Mouse (Mus musculus) lung, postnatal 0 days (tissue): ENCODE data around the gene Zfp593.

ENCODE experiments used
- CTCF ChIP-seq: IDR thresholded peaks from 2 replicates; pipeline ENCODE4 v1.5.1; 2016; ENCODE audit warnings: antibody characterized with exemption, mild to moderate bottlenecking
- EP300 ChIP-seq: IDR thresholded peaks from 2 replicates; pipeline ENCODE4 v1.6.1; 2016; ENCODE audit warnings: antibody characterized with exemption, mild to moderate bottlenecking, control low read depth

DNA sequence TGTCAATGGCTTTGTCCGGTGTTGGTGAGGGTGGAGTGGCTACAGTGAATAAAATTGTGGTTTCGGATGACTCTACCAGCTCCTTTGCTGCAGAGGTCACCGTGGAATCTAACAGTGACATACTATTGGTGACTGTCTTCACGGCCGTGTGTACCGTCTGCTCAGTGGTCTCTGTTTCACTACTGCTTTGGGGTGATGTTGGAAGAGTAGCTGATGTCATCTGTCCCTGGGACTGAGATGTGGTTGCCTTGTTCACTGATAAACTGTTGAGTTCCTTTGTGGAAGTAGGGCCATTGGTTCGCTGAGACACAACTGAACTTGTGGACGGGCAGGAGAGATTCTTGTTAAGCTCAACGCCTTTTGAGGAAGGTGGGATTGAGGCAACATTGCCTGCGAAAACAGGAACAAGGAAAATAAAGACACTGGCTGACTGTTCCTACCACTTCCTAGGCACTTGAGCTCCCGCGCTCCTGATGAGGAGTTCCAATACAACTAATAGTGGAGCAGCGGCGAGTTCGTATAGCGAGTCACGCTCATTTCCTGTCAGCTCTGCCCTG, 42.0 kb downstream of the Zfp593 start:
- TF ChIP-seq CTCF = no peak
- no peak for TF ChIP-seq EP300
